1 mouse cellular context compared by ENCODE assay signal in the genomic region with DNA sequence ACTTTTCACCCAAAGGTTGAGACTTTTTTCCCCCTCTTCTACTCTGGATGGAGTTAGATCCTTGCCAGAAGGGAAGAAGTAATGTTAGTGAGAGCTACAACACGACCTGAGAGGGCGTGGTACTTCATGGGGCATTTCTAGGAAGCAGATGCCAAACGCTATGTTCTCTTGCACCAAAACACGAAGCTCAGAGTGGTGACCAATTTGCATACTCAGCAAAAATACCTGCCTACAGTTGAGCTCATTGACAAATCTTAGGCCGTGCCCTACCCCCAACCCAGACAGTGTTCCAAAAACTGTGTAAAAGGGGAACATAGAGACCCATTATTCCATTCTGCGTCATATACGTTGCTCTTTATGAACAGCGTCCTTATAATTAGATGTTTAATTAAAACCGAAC.
TF ChIP-seq lines count a peak whose summit lies in the region.

No protein-coding gene starts in this region.

TF ChIP-seq in CH12.LX, 34 proteins besides CTCF, POLR2A, EP300 and RAD21 (continued from another document):
- no peak for TF ChIP-seq ETS1 (conservative IDR thresholded peaks at IDR 0.05; ENCODE audit: low read depth, low read length)
